Mouse (Mus musculus) cerebellum, adult (tissue): Measurements from ENCODE around the gene Cep63.
A peak's percentile ranks its signal among the peaks of the same experiment; 100 is the strongest.

Experiments
- ATAC-seq: cut with Nextera tagmentation; 2 replicates; pipeline ENCODE4 v1.9.2; 2017; ENCODE audit warnings: mild to moderate bottlenecking, moderate library complexity, mixed read lengths; ENCODE audit not compliant: insufficient number of reproducible peaks, low FRiP score, low TSS enrichment

Gene Cep63

DNA sequence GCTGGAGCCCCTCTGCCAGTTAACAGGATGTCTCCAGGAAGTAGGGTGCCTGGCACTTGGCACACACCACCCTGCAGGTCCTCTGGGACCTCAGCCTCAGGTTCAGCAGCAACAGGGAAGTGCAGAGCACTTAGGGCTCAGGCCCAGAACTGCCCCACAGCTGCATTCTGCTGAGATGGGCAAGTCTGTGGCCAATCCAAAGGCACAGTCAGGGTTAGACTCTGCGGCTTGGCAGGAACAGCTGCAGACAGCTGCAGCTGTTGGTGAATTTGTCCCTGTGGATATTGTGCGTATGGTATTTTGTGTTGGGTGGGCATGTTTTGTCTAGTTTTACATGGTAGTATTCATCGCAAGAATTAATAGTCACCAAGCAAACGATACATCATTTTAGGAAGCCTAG is 5.8 kb upstream of the Cep63 start:
- no peak for ATAC-seq

DNA sequence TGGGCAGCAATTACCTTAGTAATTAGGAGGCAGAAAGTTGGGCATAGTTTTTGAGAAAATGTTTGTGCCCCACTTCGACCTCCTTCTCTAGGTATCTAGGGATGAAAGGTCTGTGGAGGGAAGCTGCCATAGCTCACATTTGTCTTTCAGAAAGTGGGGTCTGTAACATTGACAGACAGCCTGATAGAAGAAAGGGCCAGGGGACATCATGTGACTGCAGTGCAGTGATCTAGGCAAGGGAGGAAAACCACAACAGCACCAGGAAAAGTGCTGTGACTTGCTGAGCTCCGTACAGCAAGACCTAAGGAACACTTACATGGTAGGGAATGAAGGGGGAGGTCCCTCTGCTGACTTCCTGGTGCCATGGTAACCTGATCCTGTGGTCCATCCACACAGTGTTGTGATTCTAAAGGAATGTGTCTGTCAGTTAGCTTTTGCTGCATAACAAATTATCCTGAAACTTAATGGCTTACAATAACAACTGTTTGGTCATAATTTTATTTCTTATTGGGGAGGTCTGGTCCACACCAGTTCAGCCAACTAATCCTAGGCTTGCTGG is 5.3 kb upstream of the Cep63 start:
- no peak for ATAC-seq

GRCm38 (mm10) chr9:102629052-102629451 is 2.7 kb upstream of the Cep63 start:
- no peak for ATAC-seq

- ATAC-seq: no peak
Measured at GRCm38 (mm10) chr9:102627442-102627841, 1.1 kb upstream of the Cep63 start.

DNA sequence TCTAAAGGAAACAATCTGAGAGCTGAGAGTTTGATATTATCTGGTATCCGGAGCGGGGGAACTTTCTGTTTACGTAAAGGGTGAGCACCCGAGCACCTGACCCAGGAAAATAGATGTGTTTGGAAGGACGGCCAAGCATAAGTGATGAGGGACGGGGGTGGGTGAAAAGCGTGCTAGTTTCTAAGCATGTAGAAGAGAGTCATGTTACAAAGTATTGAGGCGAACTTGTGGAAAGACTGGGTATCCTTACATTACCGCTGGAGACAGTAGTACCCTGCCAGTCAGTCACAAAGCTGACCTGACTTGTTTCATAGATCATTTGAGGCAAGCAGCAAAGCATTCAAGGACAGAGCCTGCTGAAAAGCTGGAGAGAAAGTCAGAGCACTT is 498 bp upstream of the Cep63 start:
- peak; percentile 2; the same call in 1 of the 2 replicates for ATAC-seq

GRCm38 (mm10) chr9:102625401-102625982 is 842 bp downstream of the Cep63 start:
- ATAC-seq: peak; percentile 54; the same call in 1 of the 2 replicates

DNA sequence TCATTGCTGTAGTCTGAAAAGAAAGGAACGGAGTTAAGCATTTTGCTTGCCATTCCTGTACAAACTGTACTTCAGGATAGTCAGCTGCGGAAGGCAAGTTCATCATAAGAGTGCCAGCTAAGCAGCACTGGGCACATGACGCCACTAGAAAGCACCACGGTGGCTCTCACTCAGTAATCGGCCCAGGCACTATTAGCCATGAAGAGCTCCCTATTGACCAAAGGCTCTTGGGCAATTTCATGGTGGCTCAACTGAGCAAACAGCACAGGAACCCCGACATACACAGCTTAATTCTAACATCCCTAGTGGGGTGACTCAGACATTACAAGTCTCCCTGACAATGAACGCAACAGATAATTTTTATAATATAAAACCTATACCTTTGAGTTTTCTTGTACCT is 2.8 kb downstream of the Cep63 start:
- no peak for ATAC-seq

- ATAC-seq: no peak
Measured at GRCm38 (mm10) chr9:102622876-102623275, 3.5 kb downstream of the Cep63 start.

DNA sequence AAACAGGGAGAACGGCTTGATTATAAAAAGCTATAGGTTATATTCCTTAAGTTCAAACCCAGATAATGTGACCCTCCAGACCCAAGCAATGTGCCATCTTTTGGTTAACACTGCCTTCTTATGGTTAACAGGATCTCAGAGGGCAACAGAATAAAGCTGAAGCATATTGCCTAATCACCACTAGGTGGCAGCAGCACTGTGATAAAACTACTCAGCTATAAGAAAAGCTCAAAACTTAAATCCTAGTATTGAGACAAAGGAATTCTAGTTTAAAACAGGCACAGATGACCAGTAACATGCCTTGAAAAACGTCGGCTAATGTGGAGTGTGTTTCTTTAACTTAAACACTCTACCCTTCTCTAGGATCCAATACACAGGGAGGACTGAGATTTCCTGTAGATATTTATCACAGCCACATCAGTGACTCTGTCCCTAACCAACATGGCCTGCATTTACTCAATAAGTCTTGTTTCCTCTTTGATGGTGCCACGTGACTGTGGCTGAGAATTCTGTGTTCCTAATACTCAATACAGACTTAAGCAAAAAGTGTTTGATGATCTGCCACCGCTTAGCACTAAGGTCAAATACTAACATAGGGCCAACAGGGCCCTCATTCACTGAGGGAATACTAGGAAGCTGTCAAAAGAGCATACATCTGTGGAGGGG is 4.0 kb downstream of the Cep63 start:
- ATAC-seq: no peak

DNA sequence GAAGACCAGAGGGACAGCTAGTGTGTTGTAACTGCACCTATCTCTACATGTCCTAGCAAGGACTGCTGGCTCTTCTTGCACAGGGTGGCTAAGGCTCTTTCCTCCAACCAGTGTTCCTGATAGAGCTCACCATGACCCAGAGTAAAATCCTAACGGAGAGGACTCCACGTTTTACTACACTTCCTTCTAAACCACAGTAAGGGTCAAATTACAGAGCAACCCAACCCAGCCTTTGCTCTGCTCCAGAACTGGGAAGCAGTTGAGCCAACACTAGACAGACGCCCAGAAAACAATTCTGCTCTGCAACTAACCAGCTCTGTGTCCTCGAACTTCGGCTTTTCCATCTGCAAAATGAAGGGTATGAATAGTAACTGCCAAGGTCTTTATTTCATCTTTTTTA is 4.9 kb downstream of the Cep63 start:
- no peak for ATAC-seq

GRCm38 (mm10) chr9:102616267-102616666 is 10.1 kb downstream of the Cep63 start:
- no peak for ATAC-seq

DNA sequence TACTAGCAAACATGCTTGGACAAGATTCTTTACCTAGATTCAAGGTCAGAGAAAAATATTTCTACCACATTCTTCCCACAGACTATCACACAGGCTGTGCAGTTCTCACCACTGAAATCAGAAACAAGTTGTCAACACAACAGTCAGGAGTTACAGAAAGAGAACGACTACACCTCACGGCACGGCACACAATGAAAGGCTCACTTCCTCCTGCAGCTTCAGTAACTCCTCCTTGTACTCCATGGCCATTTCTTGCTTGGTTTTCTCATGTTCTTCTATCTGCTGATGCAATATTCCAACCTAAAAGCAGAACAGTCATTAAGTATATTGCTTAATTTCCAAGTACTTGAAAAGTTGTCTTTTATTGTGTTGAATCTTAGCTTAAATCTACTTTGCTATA is 11.3 kb downstream of the Cep63 start:
- no peak for ATAC-seq

DNA sequence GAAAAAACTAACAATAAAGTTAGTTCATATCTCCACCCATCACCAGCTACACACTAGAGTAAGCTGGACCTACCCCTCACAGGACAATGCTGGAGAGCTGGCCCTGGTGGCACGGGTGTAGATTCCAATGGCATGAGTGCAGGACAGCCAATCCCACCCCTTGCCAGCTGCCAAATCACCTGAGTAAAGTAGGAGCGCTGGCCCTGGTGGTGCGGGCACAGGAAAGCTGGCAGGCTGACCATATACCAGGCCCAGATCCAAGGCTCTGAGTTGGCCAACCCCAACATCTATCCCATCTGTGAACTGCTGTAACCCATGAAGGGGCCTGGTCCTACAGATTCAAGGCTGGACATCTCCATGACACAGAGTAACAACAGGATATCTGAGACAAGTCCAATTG is 17.1 kb downstream of the Cep63 start:
- ATAC-seq: no peak

DNA sequence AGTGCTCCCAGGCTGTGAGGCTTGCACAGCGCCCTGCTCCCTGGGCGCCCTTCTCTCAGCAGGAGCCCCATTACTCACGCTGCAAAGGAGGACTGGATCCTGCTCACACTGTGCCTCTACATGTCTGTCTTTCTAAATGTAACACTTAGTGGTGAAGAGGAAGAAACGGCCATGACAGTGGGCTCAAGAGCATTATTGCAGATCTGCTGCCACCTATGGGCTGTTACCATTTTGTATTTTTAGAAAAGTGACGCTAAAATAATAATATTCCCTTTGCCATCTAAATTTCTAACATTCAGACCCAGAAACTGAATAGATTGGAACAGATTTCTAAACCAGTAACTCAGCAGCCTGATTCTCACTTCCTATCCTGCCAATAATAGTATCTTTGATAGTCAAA is 18.9 kb downstream of the Cep63 start:
- no peak for ATAC-seq

DNA sequence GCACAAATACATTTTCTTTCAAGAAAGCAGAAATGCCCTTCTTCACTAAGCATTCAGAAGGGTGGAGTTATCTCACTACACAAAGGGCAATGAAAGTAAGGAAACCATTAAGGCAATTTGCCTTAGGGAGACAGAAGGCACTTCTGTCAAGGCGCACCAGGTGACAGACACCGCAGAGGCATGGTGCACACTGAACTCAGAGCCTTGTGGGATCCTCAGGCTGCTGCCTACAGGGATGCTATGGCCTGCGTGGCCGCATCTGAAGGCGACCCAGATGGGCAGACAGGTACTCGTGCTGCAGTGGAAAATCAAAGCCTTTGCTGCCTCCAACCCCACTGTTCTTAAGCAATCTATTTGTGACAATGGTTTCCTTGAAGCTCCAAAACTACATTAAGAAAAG is 21.2 kb downstream of the Cep63 start:
- ATAC-seq: no peak

DNA sequence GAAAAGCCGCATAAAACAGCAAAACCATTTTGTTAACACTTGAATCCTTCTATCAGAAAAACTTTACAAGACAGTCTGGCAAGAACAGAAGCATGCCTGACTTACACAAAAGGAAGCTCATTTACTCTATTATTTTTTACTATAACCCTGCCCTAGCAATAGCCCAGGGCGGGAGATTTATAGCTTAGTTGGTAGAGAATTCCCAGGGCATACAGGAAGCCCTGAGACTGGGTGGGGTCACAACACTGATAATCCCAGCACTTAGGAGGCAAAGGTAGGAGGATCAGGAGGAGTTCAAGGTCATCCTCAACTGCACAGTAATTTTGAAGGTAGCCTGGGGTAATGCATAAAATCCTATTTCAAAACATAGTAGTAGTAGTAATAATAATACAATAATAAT is 24.7 kb downstream of the Cep63 start:
- ATAC-seq: no peak

GRCm38 (mm10) chr9:102601187-102601586 is 25.1 kb downstream of the Cep63 start:
- no peak for ATAC-seq

DNA sequence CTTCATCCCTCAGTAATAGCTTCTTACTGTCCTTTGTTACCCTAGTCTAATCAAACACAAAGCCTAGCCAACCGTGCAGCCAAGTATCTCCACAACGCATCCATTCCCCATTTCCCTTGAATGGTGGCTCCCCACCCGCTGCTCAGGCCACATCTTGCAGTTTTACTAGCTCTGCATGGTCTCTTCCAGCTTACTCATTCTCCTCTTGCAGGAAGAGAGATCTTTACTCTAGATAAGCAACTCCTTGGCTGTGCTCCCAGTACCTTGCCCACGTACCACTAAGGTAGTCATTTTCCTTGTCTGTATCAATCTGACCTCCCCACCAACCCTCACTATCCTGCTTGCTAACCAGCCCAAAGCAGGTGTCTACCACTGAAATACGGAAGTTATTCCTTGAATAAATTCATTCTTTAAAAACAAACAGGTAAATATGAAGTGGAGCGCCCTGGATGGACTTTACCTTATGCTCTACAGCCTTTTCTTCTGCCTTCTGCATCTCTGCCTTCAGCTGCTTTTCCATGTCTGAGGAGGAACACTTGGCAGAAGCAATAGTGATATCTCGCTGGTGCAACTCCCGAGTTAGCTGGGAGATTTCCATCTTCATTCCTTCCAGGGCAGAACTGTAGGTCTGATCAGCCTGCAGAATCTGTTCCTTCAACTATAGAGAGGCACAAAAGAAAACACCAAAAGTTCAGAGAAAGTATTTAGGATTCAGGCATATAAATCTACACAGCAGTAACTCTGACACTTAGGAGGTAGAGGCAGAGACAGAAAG is 30.5 kb downstream of the Cep63 start:
- ATAC-seq: no peak

DNA sequence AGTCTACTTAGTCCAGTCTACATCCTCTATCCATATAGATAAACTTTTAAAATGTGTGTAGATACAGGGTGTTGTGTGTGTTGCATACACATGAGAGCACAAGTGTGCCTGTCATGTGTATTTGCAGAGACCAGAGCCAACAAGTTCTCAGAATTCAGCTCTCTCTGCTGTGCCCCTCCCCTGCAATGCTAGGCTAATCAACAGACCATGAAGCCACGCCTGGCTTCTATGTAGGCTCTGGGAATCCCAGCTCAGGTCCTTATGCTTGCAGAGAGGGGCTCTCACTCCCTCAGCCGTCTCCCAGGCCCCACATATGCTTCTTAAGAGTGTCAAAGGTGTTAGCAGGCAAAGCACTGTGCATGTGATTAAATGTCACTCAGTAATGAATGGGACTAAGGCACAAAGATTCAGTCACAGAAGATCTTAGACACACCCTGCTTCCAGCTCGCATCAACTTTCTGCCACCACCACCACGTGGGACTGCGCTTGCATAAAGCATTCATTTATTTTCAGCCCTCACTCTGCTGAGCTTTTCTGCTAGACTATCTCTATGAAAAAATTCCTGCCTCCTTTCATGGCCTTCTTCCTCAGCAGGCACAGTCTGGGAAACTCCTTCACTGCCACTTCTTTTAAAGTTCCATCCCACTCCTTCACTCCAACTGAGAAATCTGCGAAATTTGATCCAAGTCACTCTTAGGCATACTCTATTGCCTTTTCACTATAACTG is 31.5 kb downstream of the Cep63 start:
- no peak for ATAC-seq

DNA sequence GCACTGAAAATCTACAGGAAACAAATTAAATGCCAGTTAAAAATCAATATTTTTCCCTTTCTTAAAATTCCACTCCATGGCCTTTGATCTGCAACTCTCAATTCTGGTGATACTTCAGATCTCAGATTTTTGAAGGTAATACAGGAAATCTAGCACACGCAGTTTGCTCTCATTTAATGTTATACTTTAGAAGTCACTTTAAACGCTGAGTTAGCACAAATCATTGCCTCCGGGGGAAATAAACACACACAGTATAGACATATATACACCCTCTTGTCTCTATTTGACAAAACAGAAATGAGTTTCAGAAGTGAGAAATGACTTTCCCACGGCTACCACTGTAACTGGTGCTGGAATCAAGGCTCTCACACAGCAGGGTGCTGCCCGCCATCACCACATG is 39.0 kb downstream of the Cep63 start:
- no peak for ATAC-seq
